Mouse (Mus musculus) midbrain, embryonic 12.5 days (tissue): Measurements from ENCODE around the gene Mum1. TPM values are rescaled to one million over a fixed set of nuclear protein-coding genes. Genes with fewer than 3 reads are reported as not detected.
A peak's percentile ranks its signal among the peaks of the same experiment; 100 is the strongest.

ENCODE experiments used
- ATAC-seq: fragments of 200-750 bp; cut with Nextera tagmentation; 2 replicates; pipeline ENCODE4 v1.8.0; 2017; ENCODE audit warnings: low read depth, moderate TSS enrichment, moderate library complexity; ENCODE audit not compliant: low FRiP score
- H3K27ac ChIP-seq: fragments of 300-500 bp; sonication (generic); replicated peaks from 2 replicates; pipeline ENCODE4 v1.5.1; 2016; ENCODE audit warnings: mild to moderate bottlenecking
- H3K27me3 ChIP-seq: fragments of 300-500 bp; sonication (generic); 2 replicates; pipeline ENCODE4 v1.6.1; 2016; ENCODE audit warnings: mild to moderate bottlenecking
- H3K36me3 ChIP-seq: fragments of 300-500 bp; sonication (generic); 2 replicates; pipeline ENCODE4 v1.6.1; 2016
- H3K4me1 ChIP-seq: fragments of 300-500 bp; sonication (generic); 2 replicates; pipeline ENCODE4 v1.6.1; 2016
- H3K4me2 ChIP-seq: fragments of 300-500 bp; sonication (generic); replicated peaks from 2 replicates; pipeline ENCODE4 v1.6.1; 2016; ENCODE audit warnings: mild to moderate bottlenecking, moderate library complexity
- H3K4me3 ChIP-seq: fragments of 300-500 bp; sonication (generic); 2 replicates; pipeline ENCODE4 v1.5.1; 2016; ENCODE audit warnings: mild to moderate bottlenecking
- H3K9ac ChIP-seq: fragments of 300-500 bp; sonication (generic); replicated peaks from 2 replicates; pipeline ENCODE4 v1.6.1; 2016; ENCODE audit warnings: mild to moderate bottlenecking, moderate library complexity
- H3K9me3 ChIP-seq: fragments of 300-500 bp; sonication (generic); 2 replicates; pipeline ENCODE4 v1.6.1; 2016; ENCODE audit warnings: mild to moderate bottlenecking
- WGBS: fragments of 180-500 bp; shearing (Covaris S2); methylation state at CpG from one replicate; pipeline ENCODE4 v1.1.7; 2016; 5-methylcytosine and 5-hydroxymethylcytosine counted together
- polyA plus RNA-seq: library from polyadenylated mRNA; unstranded; fragments of >200 nt; fragmentation: Nextera tagmentation; extraction: Ambion mirVana; gene quantifications from 2 replicates; pipeline ENCODE4 v1.2.1, GENCODE M21; 2016

Gene Mum1
- polyA plus RNA-seq, 1 experiment from 2014 or later = 195 TPM

- peak overlapping the region; percentile 91 for H3K27ac ChIP-seq
- 0% methylated on average over 14 of the region's 14 CpGs for WGBS
- H3K27me3 ChIP-seq = no peaks in the 10 kb centered on the region; the same call in 1 of the 2 replicates
- peak; percentile 36 for ATAC-seq
- H3K9ac ChIP-seq = peak overlapping the region; percentile 66
- H3K4me1 ChIP-seq = peaks cover 45% of the 10 kb centered on the region
- peak overlapping the region; percentile 84 for H3K4me2 ChIP-seq
- H3K4me3 ChIP-seq = peak overlapping the region; percentile 44
- H3K36me3 ChIP-seq = peaks cover 25% of the 10 kb centered on the region
- H3K9me3 ChIP-seq = no peaks in the 10 kb centered on the region
Measured at GRCm38 (mm10) chr10:80261585-80261968, 35.3 kb downstream of the Mum1 start.

- 72% methylated on average over 12 of the region's 12 CpGs for WGBS
- Histone ChIP-seq H3K4me3 (no peak overlapping the region), H3K9me3 (no peaks in the 10 kb centered on the region), H3K36me3 (peaks cover 22% of the 10 kb centered on the region), H3K4me2 (no peak overlapping the region), H3K9ac (no peak overlapping the region), H3K27me3 (no peaks in the 10 kb centered on the region; the same call in 1 of the 2 replicates), H3K4me1 (peaks cover 51% of the 10 kb centered on the region), H3K27ac (no peak overlapping the region)
- no peak for ATAC-seq
Measured at GRCm38 (mm10) chr10:80262169-80262568, 35.9 kb downstream of the Mum1 start.

GRCm38 (mm10) chr10:80262776-80263365 lies 36.6 kb downstream of the Mum1 start:
- no peak for ATAC-seq
- 96% methylated on average over 10 of the region's 10 CpGs for WGBS
- peaks cover 25% of the 10 kb centered on the region for H3K36me3 ChIP-seq
- H3K4me2 ChIP-seq = no peak overlapping the region
- H3K27ac ChIP-seq = no peak overlapping the region
- no peaks in the 10 kb centered on the region for H3K9me3 ChIP-seq
- peaks cover 58% of the 10 kb centered on the region for H3K4me1 ChIP-seq
- no peak overlapping the region for H3K9ac ChIP-seq
- H3K4me3 ChIP-seq = no peak overlapping the region
- H3K27me3 ChIP-seq = no peaks in the 10 kb centered on the region; the same call in 1 of the 2 replicates

GRCm38 (mm10) chr10:80264341-80265148 lies 38.3 kb downstream of the Mum1 start:
- Histone ChIP-seq H3K27ac (peak overlapping the region; percentile 72), H3K9me3 (no peaks in the 10 kb centered on the region), H3K36me3 (peaks cover 14% of the 10 kb centered on the region), H3K4me1 (peaks cover 62% of the 10 kb centered on the region), H3K9ac (peak overlapping the region; percentile 99), H3K27me3 (no peaks in the 10 kb centered on the region), H3K4me3 (peak overlapping the region; percentile 94), H3K4me2 (peak overlapping the region; percentile 68)
- ATAC-seq = peak; percentile 66
- 2% methylated on average over 81 of the region's 81 CpGs for WGBS

- Histone ChIP-seq H3K4me2 (peak overlapping the region; percentile 68), H3K4me3 (peak overlapping the region; percentile 94), H3K9ac (peak overlapping the region; percentile 99), H3K27me3 (no peaks in the 10 kb centered on the region), H3K27ac (peak overlapping the region; percentile 72), H3K4me1 (peaks cover 60% of the 10 kb centered on the region), H3K9me3 (no peaks in the 10 kb centered on the region), H3K36me3 (peaks cover 18% of the 10 kb centered on the region)
- peak; percentile 25; the same call in 1 of the 2 replicates for ATAC-seq
- WGBS = 2% methylated on average over 18 of the region's 18 CpGs
Measured at GRCm38 (mm10) chr10:80265149-80265486, 38.9 kb downstream of the Mum1 start.

GRCm38 (mm10) chr10:80270099-80270498 lies 43.9 kb downstream of the Mum1 start:
- no peak overlapping the region for H3K9ac ChIP-seq
- H3K4me2 ChIP-seq = no peak overlapping the region
- H3K9me3 ChIP-seq = no peaks in the 10 kb centered on the region
- H3K4me1 ChIP-seq = peaks cover 56% of the 10 kb centered on the region
- peaks cover 49% of the 10 kb centered on the region for H3K36me3 ChIP-seq
- H3K27ac ChIP-seq = no peak overlapping the region
- no peak overlapping the region for H3K4me3 ChIP-seq
- no peak for ATAC-seq
- WGBS = 95% methylated on average over 2 of the region's 2 CpGs
- no peaks in the 10 kb centered on the region for H3K27me3 ChIP-seq

GRCm38 (mm10) chr10:80270734-80271181 lies 44.5 kb downstream of the Mum1 start:
- H3K9me3 ChIP-seq = no peaks in the 10 kb centered on the region
- 79% methylated on average over 6 of the region's 6 CpGs for WGBS
- H3K4me2 ChIP-seq = no peak overlapping the region
- no peak for ATAC-seq
- H3K4me3 ChIP-seq = no peak overlapping the region
- H3K27me3 ChIP-seq = no peaks in the 10 kb centered on the region
- peaks cover 54% of the 10 kb centered on the region for H3K36me3 ChIP-seq
- H3K4me1 ChIP-seq = peaks cover 54% of the 10 kb centered on the region
- H3K27ac ChIP-seq = no peak overlapping the region
- H3K9ac ChIP-seq = no peak overlapping the region; the same call in 1 of the 2 replicates

- Histone ChIP-seq H3K4me1 (peaks cover 48% of the 10 kb centered on the region), H3K27ac (no peak overlapping the region), H3K27me3 (no peaks in the 10 kb centered on the region), H3K36me3 (peaks cover 60% of the 10 kb centered on the region), H3K4me3 (no peak overlapping the region), H3K4me2 (no peak overlapping the region), H3K9ac (no peak overlapping the region; the same call in 1 of the 2 replicates), H3K9me3 (no peaks in the 10 kb centered on the region)
- no peak for ATAC-seq
- WGBS = 92% methylated on average over 5 of the region's 5 CpGs
Measured at GRCm38 (mm10) chr10:80271186-80271843, 45.1 kb downstream of the Mum1 start.

- H3K9me3 ChIP-seq = no peaks in the 10 kb centered on the region
- no peak overlapping the region for H3K9ac ChIP-seq
- WGBS = 91% methylated on average over 8 of the region's 8 CpGs
- no peak overlapping the region for H3K4me3 ChIP-seq
- no peak overlapping the region for H3K27ac ChIP-seq
- peaks cover 63% of the 10 kb centered on the region for H3K36me3 ChIP-seq
- no peak overlapping the region for H3K4me2 ChIP-seq
- H3K27me3 ChIP-seq = no peaks in the 10 kb centered on the region
- peaks cover 41% of the 10 kb centered on the region for H3K4me1 ChIP-seq
- ATAC-seq = no peak
Measured at GRCm38 (mm10) chr10:80271870-80272585, 45.8 kb downstream of the Mum1 start.

GRCm38 (mm10) chr10:80273847-80274246 lies 47.6 kb downstream of the Mum1 start:
- no peaks in the 10 kb centered on the region for H3K27me3 ChIP-seq
- ATAC-seq = no peak
- H3K4me3 ChIP-seq = no peak overlapping the region
- H3K4me2 ChIP-seq = no peak overlapping the region
- H3K27ac ChIP-seq = no peak overlapping the region
- H3K9me3 ChIP-seq = no peaks in the 10 kb centered on the region
- H3K36me3 ChIP-seq = peaks cover 73% of the 10 kb centered on the region
- no peak overlapping the region for H3K9ac ChIP-seq
- H3K4me1 ChIP-seq = peaks cover 25% of the 10 kb centered on the region
- 94% methylated on average over 3 of the region's 3 CpGs for WGBS

- H3K36me3 ChIP-seq = peaks cover 84% of the 10 kb centered on the region
- no peaks in the 10 kb centered on the region for H3K9me3 ChIP-seq
- ATAC-seq = no peak
- H3K4me3 ChIP-seq = no peak overlapping the region
- H3K27me3 ChIP-seq = no peaks in the 10 kb centered on the region
- no peak overlapping the region for H3K4me2 ChIP-seq
- H3K4me1 ChIP-seq = 0 out of 2 replicates have a peak, but pooled peaks cover 8% of the 10 kb centered on the region
- 85% methylated on average over 5 of the region's 5 CpGs for WGBS
- no peak overlapping the region for H3K27ac ChIP-seq
- H3K9ac ChIP-seq = no peak overlapping the region
Measured at GRCm38 (mm10) chr10:80276238-80276637, 50.0 kb downstream of the Mum1 start.
